Mouse (Mus musculus) midbrain, embryonic 15.5 days (tissue): ENCODE measurements around the gene Csnk2b. TPM values are rescaled to one million over a fixed set of nuclear protein-coding genes. Genes with fewer than 3 reads are reported as not detected.

Source experiments
- ATAC-seq: fragments of 200-750 bp; cut with Nextera tagmentation; replicated peaks from 2 replicates; pipeline ENCODE4 v1.8.0; 2017; ENCODE audit warnings: moderate TSS enrichment
- H3K27ac ChIP-seq: fragments of 300-500 bp; sonication (generic); 2 replicates; pipeline ENCODE4 v1.5.1; 2015; ENCODE audit warnings: mild to moderate bottlenecking, inconsistent platforms
- H3K27me3 ChIP-seq: fragments of 300-500 bp; sonication (generic); replicated peaks from 2 replicates; pipeline ENCODE4 v1.6.1; 2015; ENCODE audit warnings: inconsistent platforms
- H3K36me3 ChIP-seq: fragments of 300-500 bp; sonication (generic); replicated peaks from 2 replicates; pipeline ENCODE4 v1.6.1; 2015; ENCODE audit warnings: inconsistent platforms
- H3K4me1 ChIP-seq: fragments of 300-500 bp; sonication (generic); 2 replicates; pipeline ENCODE4 v1.6.1; 2015; ENCODE audit warnings: inconsistent platforms
- H3K4me2 ChIP-seq: fragments of 300-500 bp; sonication (generic); 2 replicates; pipeline ENCODE4 v1.6.1; 2015; ENCODE audit warnings: inconsistent platforms, mild to moderate bottlenecking, moderate library complexity
- H3K4me3 ChIP-seq: fragments of 300-500 bp; sonication (generic); 2 replicates; pipeline ENCODE4 v1.5.1; 2015; ENCODE audit warnings: mild to moderate bottlenecking, inconsistent platforms
- H3K9ac ChIP-seq: fragments of 300-500 bp; sonication (generic); 2 replicates; pipeline ENCODE4 v1.6.1; 2015; ENCODE audit warnings: mild to moderate bottlenecking, inconsistent platforms
- H3K9me3 ChIP-seq: fragments of 300-500 bp; sonication (generic); 2 replicates; pipeline ENCODE4 v1.6.1; 2016; ENCODE audit warnings: inconsistent platforms
- WGBS: fragments of 180-500 bp; shearing (Covaris S2); methylation state at CpG from one replicate; pipeline ENCODE4 v1.1.7; 2015; ENCODE audit warnings: mixed read lengths; 5-methylcytosine and 5-hydroxymethylcytosine counted together
- polyA plus RNA-seq: library from polyadenylated mRNA; unstranded; fragments of >200 nt; fragmentation: Nextera tagmentation; extraction: Ambion mirVana; gene quantifications from 2 replicates; pipeline ENCODE4 v1.2.1, GENCODE M21; 2015

Gene Csnk2b
- 316 and 319 TPM in 2 replicates for polyA plus RNA-seq

GRCm38 (mm10) chr17:35121871-35122303, at the start of gene Csnk2b:
Gene Csnk2b, minus strand, starts transcription at chr17:35122053.
- peak within 1 kb of the TSS; percentile 90 for H3K27ac ChIP-seq
- peak within 1 kb of the TSS; percentile 92 for H3K4me2 ChIP-seq
- H3K27me3 ChIP-seq = no peaks in the 10 kb centered on the region
- H3K9me3 ChIP-seq = no peaks in the 10 kb centered on the region
- peaks cover 23% of the 10 kb centered on the region for H3K36me3 ChIP-seq
- peaks cover 38% of the 10 kb centered on the region for H3K4me1 ChIP-seq
- no peak; the same call in 1 of the 2 replicates for ATAC-seq
- H3K9ac ChIP-seq = peak within 1 kb of the TSS; percentile 84
- WGBS = under 1% methylated on average over 19 of the region's 19 CpGs
- H3K4me3 ChIP-seq = peak within 1 kb of the TSS; percentile 77

GRCm38 (mm10) chr17:35168541-35169207, 46.8 kb upstream of the Csnk2b start:
- H3K9me3 ChIP-seq = no peaks in the 10 kb centered on the region
- H3K27me3 ChIP-seq = no peaks in the 10 kb centered on the region
- no peak overlapping the region for H3K4me3 ChIP-seq
- WGBS = 23% methylated on average over 4 of the region's 4 CpGs
- ATAC-seq = no peak
- 0 out of 2 replicates have a peak overlapping the region, but pooled peaks have one; percentile 58 for H3K27ac ChIP-seq
- H3K4me1 ChIP-seq = peaks cover 14% of the 10 kb centered on the region
- no peaks in the 10 kb centered on the region for H3K36me3 ChIP-seq
- H3K9ac ChIP-seq = no peak overlapping the region; the same call in 1 of the 2 replicates
- no peak overlapping the region for H3K4me2 ChIP-seq

GRCm38 (mm10) chr17:35167794-35168193, 45.9 kb upstream of the Csnk2b start:
- Histone ChIP-seq H3K4me1 (peaks cover 22% of the 10 kb centered on the region), H3K4me2 (no peak overlapping the region), H3K9ac (no peak overlapping the region), H3K36me3 (no peaks in the 10 kb centered on the region), H3K9me3 (no peaks in the 10 kb centered on the region), H3K27ac (no peak overlapping the region), H3K4me3 (no peak overlapping the region), H3K27me3 (no peaks in the 10 kb centered on the region)
- WGBS = 88% methylated on average over 7 of the region's 7 CpGs
- no peak for ATAC-seq

GRCm38 (mm10) chr17:35166352-35167035, 44.6 kb upstream of the Csnk2b start:
- Histone ChIP-seq H3K4me3 (peak overlapping the region; percentile 97), H3K9me3 (no peaks in the 10 kb centered on the region), H3K9ac (no peak overlapping the region), H3K27me3 (no peaks in the 10 kb centered on the region), H3K4me1 (peaks cover 35% of the 10 kb centered on the region), H3K36me3 (peaks cover 5% of the 10 kb centered on the region; the same call in 1 of the 2 replicates), H3K4me2 (peak overlapping the region; percentile 52), H3K27ac (peak overlapping the region; percentile 98)
- 68% methylated on average over 8 of the region's 8 CpGs for WGBS
- ATAC-seq = no peak

GRCm38 (mm10) chr17:35165451-35166155, 43.8 kb upstream of the Csnk2b start:
- WGBS = 21% methylated on average over 12 of the region's 12 CpGs
- H3K4me3 ChIP-seq = peak overlapping the region; percentile 97
- ATAC-seq = no peak
- no peaks in the 10 kb centered on the region for H3K9me3 ChIP-seq
- H3K27ac ChIP-seq = peak overlapping the region; percentile 98
- H3K4me1 ChIP-seq = peaks cover 40% of the 10 kb centered on the region
- H3K36me3 ChIP-seq = peaks cover 14% of the 10 kb centered on the region
- H3K27me3 ChIP-seq = no peaks in the 10 kb centered on the region
- H3K4me2 ChIP-seq = peak overlapping the region; percentile 52
- peak overlapping the region; percentile 48 for H3K9ac ChIP-seq

- Histone ChIP-seq H3K4me1 (peaks cover 40% of the 10 kb centered on the region), H3K9ac (peak within 1 kb of the TSS; percentile 100), H3K27ac (peak within 1 kb of the TSS; percentile 98), H3K9me3 (no peaks in the 10 kb centered on the region), H3K36me3 (peaks cover 20% of the 10 kb centered on the region), H3K4me2 (peak within 1 kb of the TSS; percentile 89), H3K27me3 (no peaks in the 10 kb centered on the region), H3K4me3 (peak within 1 kb of the TSS; percentile 97)
- peak; percentile 94 for ATAC-seq
- WGBS = under 1% methylated on average over 74 of the region's 89 CpGs
Observed at GRCm38 (mm10) chr17:35164568-35165450, 43.0 kb upstream of the Csnk2b start, which contains the start of gene Prrc2a. Gene Prrc2a, minus strand, starts transcription at chr17:35164897.

GRCm38 (mm10) chr17:35164218-35164567, 42.3 kb upstream of the Csnk2b start:
- no peak for ATAC-seq
- 0% methylated on average over 24 of the region's 28 CpGs for WGBS
- no peaks in the 10 kb centered on the region for H3K9me3 ChIP-seq
- H3K27me3 ChIP-seq = no peaks in the 10 kb centered on the region
- peaks cover 26% of the 10 kb centered on the region for H3K36me3 ChIP-seq
- peak overlapping the region; percentile 100 for H3K9ac ChIP-seq
- H3K4me2 ChIP-seq = peak overlapping the region; percentile 89
- peak overlapping the region; percentile 98 for H3K27ac ChIP-seq
- peak overlapping the region; percentile 97 for H3K4me3 ChIP-seq
- peaks cover 40% of the 10 kb centered on the region for H3K4me1 ChIP-seq

- no peaks in the 10 kb centered on the region for H3K9me3 ChIP-seq
- peaks cover 33% of the 10 kb centered on the region for H3K36me3 ChIP-seq
- no peaks in the 10 kb centered on the region for H3K27me3 ChIP-seq
- H3K9ac ChIP-seq = peak overlapping the region; percentile 100
- H3K4me2 ChIP-seq = peak overlapping the region; percentile 89
- peak overlapping the region; percentile 97 for H3K4me3 ChIP-seq
- no peak for ATAC-seq
- H3K27ac ChIP-seq = peak overlapping the region; percentile 98
- 10% methylated on average over 8 of the region's 8 CpGs for WGBS
- peaks cover 40% of the 10 kb centered on the region for H3K4me1 ChIP-seq
Observed at GRCm38 (mm10) chr17:35163326-35164081, 41.7 kb upstream of the Csnk2b start.

- H3K36me3 ChIP-seq = peaks cover 41% of the 10 kb centered on the region
- H3K9me3 ChIP-seq = no peaks in the 10 kb centered on the region
- 36% methylated on average over 12 of the region's 12 CpGs for WGBS
- H3K4me1 ChIP-seq = peaks cover 40% of the 10 kb centered on the region
- peak overlapping the region; percentile 97 for H3K4me3 ChIP-seq
- peak overlapping the region; percentile 89 for H3K4me2 ChIP-seq
- H3K9ac ChIP-seq = peak overlapping the region; percentile 100
- no peaks in the 10 kb centered on the region for H3K27me3 ChIP-seq
- ATAC-seq = no peak
- peak overlapping the region; percentile 98; the same call in 1 of the 2 replicates for H3K27ac ChIP-seq
Observed at GRCm38 (mm10) chr17:35162730-35163129, 40.9 kb upstream of the Csnk2b start.

GRCm38 (mm10) chr17:35162121-35162520, 40.3 kb upstream of the Csnk2b start:
- Histone ChIP-seq H3K4me3 (peak overlapping the region; percentile 97), H3K4me1 (peaks cover 40% of the 10 kb centered on the region), H3K9ac (peak overlapping the region; percentile 100; the same call in 1 of the 2 replicates), H3K4me2 (peak overlapping the region; percentile 89), H3K36me3 (peaks cover 47% of the 10 kb centered on the region), H3K27ac (no peak overlapping the region), H3K9me3 (no peaks in the 10 kb centered on the region), H3K27me3 (no peaks in the 10 kb centered on the region)
- no peak for ATAC-seq
- WGBS = 64% methylated on average over 14 of the region's 14 CpGs

- 86% methylated on average over 11 of the region's 11 CpGs for WGBS
- H3K4me1 ChIP-seq = peaks cover 34% of the 10 kb centered on the region
- H3K4me3 ChIP-seq = no peak overlapping the region
- no peak overlapping the region for H3K27ac ChIP-seq
- H3K36me3 ChIP-seq = peaks cover 54% of the 10 kb centered on the region
- H3K9ac ChIP-seq = no peak overlapping the region
- no peaks in the 10 kb centered on the region for H3K9me3 ChIP-seq
- ATAC-seq = no peak
- no peaks in the 10 kb centered on the region for H3K27me3 ChIP-seq
- H3K4me2 ChIP-seq = 0 out of 2 replicates have a peak overlapping the region, but pooled peaks have one; percentile 89
Observed at GRCm38 (mm10) chr17:35161421-35161820, 39.6 kb upstream of the Csnk2b start.
